Mouse (Mus musculus) heart, adult 2 months (tissue): Measurements from ENCODE around the gene Brd3os. TPM values are rescaled to one million over a fixed set of nuclear protein-coding genes. Genes with fewer than 3 reads are reported as not detected.
A peak's percentile ranks its signal among the peaks of the same experiment; 100 is the strongest.

ENCODE experiments used
- DNase-seq, 2 experiments: peaks; one replicate each; pipeline ENCODE4 v3.0.0; 2021
- H3K27ac ChIP-seq: fragments of 200-600 bp; 2 replicates; pipeline ENCODE4 v1.8.1; 2022
- H3K27me3 ChIP-seq: fragments of 200-500 bp; 2 replicates; pipeline ENCODE4 v1.6.1; 2012; ENCODE audit warnings: mild to moderate bottlenecking, low read length, inconsistent platforms, mixed read lengths; ENCODE audit not compliant: control insufficient read depth, insufficient read depth
- H3K36me3 ChIP-seq: fragments of 200-500 bp; 2 replicates; pipeline ENCODE4 v1.6.1; 2012; ENCODE audit warnings: low read length, inconsistent platforms; ENCODE audit not compliant: control insufficient read depth, insufficient read depth
- H3K4me1 ChIP-seq: fragments of 200-500 bp; 2 replicates; pipeline ENCODE4 v1.6.1; 2011; ENCODE audit warnings: low read length; ENCODE audit not compliant: control insufficient read depth, insufficient read depth
- H3K4me3 ChIP-seq: fragments of 200-600 bp; 2 replicates; pipeline ENCODE4 v1.8.1; 2022
- H3K79me2 ChIP-seq: fragments of 200-500 bp; replicated peaks from 2 replicates; pipeline ENCODE4 v1.6.1; 2012; ENCODE audit warnings: mild to moderate bottlenecking, inconsistent platforms, low read length, moderate library complexity, mixed read lengths; ENCODE audit not compliant: control insufficient read depth, insufficient read depth
- H3K9ac ChIP-seq: fragments of 200-500 bp; 2 replicates; pipeline ENCODE4 v1.6.1; 2012; ENCODE audit warnings: low read depth, mild to moderate bottlenecking, control low read depth, inconsistent platforms, low read length, mixed read lengths
- CTCF ChIP-seq: fragments of 200-600 bp; IDR thresholded peaks from 2 replicates; pipeline ENCODE4 v1.8.1; 2022; ENCODE audit warnings: antibody characterized with exemption, mild to moderate bottlenecking, moderate library complexity
- EP300 ChIP-seq: fragments of 200-500 bp; IDR thresholded peaks from 2 replicates; pipeline ENCODE4 v1.6.1; 2011; ENCODE audit warnings: low read depth, low read length, control low read depth; ENCODE audit not compliant: insufficient read depth
- POLR2A ChIP-seq: fragments of 200-500 bp; IDR thresholded peaks from 2 replicates; pipeline ENCODE4 v1.6.1; 2011; ENCODE audit warnings: mild to moderate bottlenecking, low read depth, low read length, control low read depth; ENCODE audit not compliant: insufficient read depth
- WGBS: fragments of 180-500 bp; shearing (Covaris S2); methylation state at CpG from one replicate; pipeline ENCODE4 v1.1.7; 2018; 5-methylcytosine and 5-hydroxymethylcytosine counted together
- intact Hi-C: fragments of 180-260 bp; cut with DNase I; formaldehyde crosslinking; loops from one replicate; pipeline ENCODE4 v1.15.1; 2025
- polyA plus RNA-seq: library from polyadenylated mRNA; depleted of rRNA; stranded (reverse); fragments of >200 nt; gene quantifications from 2 replicates; pipeline ENCODE4 v1.2.3, GENCODE M21; 2012
- total RNA-seq, 2 experiments: library from RNA; stranded (reverse); gene quantifications; 2 replicates each; pipeline ENCODE4 v1.2.3; 2021

The Brd3os gene
- total and polyA plus RNA-seq, 3 experiments, result 0.65 to 3.9 (median 0.98) TPM

DNA sequence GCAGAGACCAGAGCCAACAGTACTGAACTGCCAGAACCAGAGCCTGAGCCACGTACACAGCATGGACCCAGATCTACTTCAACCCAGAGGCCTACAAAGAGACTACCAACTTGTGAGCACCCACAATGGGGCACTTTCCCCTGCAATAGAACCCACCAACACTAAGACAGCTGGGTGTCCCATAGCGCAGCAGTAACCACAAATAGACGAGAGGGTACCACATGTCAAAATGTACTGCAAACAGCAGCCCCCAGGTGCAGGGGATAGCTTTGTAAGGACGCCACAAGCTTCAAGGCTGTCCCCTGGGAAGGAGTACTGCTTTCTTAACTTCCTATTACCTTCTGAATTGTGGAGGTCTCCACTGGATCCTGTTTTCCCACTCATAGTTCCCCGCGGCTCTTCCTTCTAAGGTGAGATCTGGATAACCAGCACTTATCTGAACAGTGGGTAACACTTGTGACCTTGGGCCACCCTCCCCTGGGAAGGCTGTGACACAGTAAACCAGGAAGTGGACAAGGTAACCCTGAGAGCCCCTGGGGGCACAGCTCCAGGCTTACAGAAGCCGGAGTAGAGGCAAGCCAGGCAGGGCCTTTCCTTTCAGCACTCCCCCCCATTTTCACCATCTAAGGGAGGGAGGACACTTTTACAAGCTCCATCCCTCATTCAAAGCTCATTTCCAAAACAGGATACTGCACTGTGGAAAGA, 31.1 kb downstream of the Brd3os start:
- Histone ChIP-seq H3K36me3 (no peaks in the 10 kb centered on the region; the same call in 1 of the 2 replicates), H3K27me3 (no peaks in the 10 kb centered on the region; the same call in 1 of the 2 replicates), H3K4me3 (no peak overlapping the region; the same call in 1 of the 2 replicates), H3K9ac (no peak overlapping the region), H3K79me2 (peaks cover 13% of the 10 kb centered on the region), H3K4me1 (peaks cover 29% of the 10 kb centered on the region), H3K27ac (peak overlapping the region; percentile 0; the same call in 1 of the 2 replicates)
- TF ChIP-seq CTCF (no peak), POLR2A (no peak), EP300 (no peak)
- WGBS, result 36% methylated on average over 7 of the region's 7 CpGs
- no peak for DNase-seq
- intact Hi-C loops, result no loop called here

DNA sequence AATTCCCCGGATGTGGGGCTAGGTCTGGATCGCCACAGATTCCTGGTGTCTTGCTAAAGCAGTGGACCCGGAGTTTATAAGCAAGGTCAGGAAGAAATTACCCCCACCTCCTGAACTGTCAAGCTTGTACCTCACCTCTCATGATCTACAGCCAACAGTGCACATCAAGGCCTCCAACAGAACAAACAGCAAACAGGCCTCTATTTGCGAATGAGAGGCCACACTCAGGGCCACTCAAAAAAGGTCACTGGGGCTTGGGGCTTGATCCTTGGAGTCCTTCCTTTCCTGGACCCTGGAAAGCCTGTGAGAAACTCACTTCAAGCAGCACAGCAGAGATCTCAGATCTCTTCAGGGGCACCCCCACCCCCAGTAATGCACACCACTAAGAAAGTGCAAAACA, 31.8 kb downstream of the Brd3os start:
- Histone ChIP-seq H3K27ac (no peak overlapping the region), H3K9ac (peak overlapping the region; percentile 30), H3K27me3 (no peaks in the 10 kb centered on the region; the same call in 1 of the 2 replicates), H3K79me2 (peaks cover 11% of the 10 kb centered on the region), H3K4me3 (no peak overlapping the region; the same call in 1 of the 2 replicates), H3K4me1 (peaks cover 27% of the 10 kb centered on the region), H3K36me3 (no peaks in the 10 kb centered on the region; the same call in 1 of the 2 replicates)
- intact Hi-C loops, result loop anchor here (2.0 kb wide), 1 partner anchor 41 kb away; the partner anchor contains the start of gene Wdr5
- DNase-seq, result no peak
- 21% methylated on average over 4 of the region's 4 CpGs for WGBS
- TF ChIP-seq CTCF, result no peak
- no peak for TF ChIP-seq POLR2A
- no peak for TF ChIP-seq EP300

DNA sequence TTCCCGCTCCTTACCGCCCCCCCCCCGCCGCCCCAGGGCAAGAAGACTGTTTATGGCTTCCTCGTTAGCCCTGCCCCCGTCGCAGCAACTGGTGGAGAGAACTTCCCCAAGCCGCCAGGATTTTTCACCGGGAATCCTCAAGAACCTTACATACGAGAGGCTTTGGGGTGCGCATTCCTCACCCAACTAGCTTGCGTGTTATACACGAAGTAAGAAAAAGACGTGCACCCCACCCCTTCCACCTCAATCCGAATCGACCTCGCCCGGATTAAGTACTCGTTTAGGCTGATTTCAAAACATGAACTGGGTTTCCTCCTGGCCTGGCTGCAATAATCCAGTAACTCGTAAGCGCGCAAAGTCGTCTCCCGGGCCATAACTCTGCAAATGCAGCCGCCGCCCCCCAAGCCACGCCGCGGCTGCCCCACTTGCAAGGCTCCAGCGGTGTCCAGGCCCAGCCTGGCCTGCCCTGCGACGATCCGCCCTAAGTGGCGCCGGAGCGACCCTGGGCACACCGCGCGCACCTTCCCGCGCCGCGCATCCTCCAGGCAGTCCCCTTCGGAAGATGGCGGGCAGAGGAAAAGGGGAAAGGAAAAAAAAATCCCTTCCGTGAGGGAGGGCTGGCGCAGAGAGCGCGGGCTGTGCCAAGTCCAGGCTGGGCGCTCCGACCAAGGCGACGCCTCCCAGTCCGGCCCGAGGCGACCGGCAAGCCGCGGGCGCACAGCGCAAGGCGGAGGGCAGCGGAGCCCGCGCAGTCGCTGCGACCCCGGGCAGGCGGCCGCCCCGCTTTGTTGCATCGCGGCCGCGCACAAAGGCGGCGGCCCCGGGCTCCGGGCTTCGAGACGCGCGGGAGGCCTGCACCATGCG, 32.7 kb downstream of the Brd3os start:
- no peaks in the 10 kb centered on the region; the same call in 1 of the 2 replicates for H3K36me3 ChIP-seq
- peak overlapping the region; percentile 92 for H3K4me3 ChIP-seq
- peak overlapping the region; percentile 94 for H3K9ac ChIP-seq
- TF ChIP-seq POLR2A (no peak), CTCF (no peak), EP300 (no peak)
- intact Hi-C loops, result loop anchor here (2.0 kb wide), 1 partner anchor 40 kb away; the partner anchor contains the start of gene Wdr5
- peaks cover 11% of the 10 kb centered on the region for H3K79me2 ChIP-seq
- DNase-seq, result peak; percentile 31 to 70
- WGBS, result under 1% methylated on average over 84 of the region's 84 CpGs
- H3K27ac ChIP-seq, result peak overlapping the region; percentile 86
- no peaks in the 10 kb centered on the region; the same call in 1 of the 2 replicates for H3K27me3 ChIP-seq
- H3K4me1 ChIP-seq, result peaks cover 27% of the 10 kb centered on the region

DNA sequence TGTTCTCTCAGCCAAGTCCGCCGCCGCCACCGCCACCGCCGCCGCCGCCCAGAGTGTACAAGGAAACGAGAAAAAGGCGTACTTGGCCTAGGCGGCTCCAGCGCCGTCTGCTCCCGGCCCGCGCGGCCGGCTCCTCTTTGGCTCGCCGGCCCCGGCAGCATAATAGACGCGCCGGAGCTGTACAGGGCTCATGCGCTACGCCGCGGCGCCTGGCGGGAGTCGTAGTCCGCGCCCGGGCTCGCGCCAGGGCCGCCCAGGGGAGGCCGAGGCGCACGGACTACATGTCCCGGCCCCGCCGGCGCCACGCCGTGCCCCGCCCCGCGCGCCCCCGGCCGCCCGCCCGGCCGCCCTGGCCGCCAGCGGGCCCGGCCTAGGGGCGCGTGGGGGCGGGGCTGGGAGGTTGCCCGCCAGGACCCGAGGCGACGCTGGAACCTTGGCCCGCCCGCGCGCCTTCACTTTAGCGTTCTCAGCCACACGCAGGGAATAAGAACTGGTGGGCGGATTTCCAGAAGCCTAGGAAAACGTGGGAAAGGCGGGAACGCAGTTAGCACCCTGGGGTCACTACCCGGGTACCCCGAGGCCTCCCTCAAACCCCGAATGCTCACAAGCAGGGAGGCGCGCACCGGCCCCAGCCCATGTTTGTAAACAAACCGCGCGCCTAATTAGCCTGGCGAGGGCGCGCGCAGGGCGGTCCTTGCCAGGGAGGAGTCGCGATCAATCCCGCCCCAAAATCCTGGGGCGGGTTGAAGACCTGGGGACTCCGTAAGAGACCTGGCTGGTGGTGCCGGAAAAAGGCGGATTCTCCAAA, 33.6 kb downstream of the Brd3os start:
- peak; percentile 93 to 98 for DNase-seq
- Histone ChIP-seq H3K79me2 (peaks cover 11% of the 10 kb centered on the region), H3K27me3 (no peaks in the 10 kb centered on the region; the same call in 1 of the 2 replicates), H3K27ac (peak overlapping the region; percentile 99), H3K9ac (peak overlapping the region; percentile 94), H3K4me1 (peaks cover 22% of the 10 kb centered on the region), H3K36me3 (no peaks in the 10 kb centered on the region; the same call in 1 of the 2 replicates), H3K4me3 (peak overlapping the region; percentile 99)
- intact Hi-C loops, result loop anchor here (2.0 kb wide), 1 partner anchor 39 kb away; the partner anchor contains the start of gene Wdr5
- TF ChIP-seq CTCF (no peak), POLR2A (peak; percentile 80; the same call in 1 of the 2 replicates)
- WGBS, result under 1% methylated on average over 95 of the region's 96 CpGs
